Mouse (Mus musculus) midbrain, embryonic 15.5 days (tissue): ENCODE measurements around the gene Ap1s3. TPM values are rescaled to one million over a fixed set of nuclear protein-coding genes. Genes with fewer than 3 reads are reported as not detected.

Experiments used
- ATAC-seq: fragments of 200-750 bp; cut with Nextera tagmentation; replicated peaks from 2 replicates; pipeline ENCODE4 v1.8.0; 2017; ENCODE audit warnings: moderate TSS enrichment
- H3K27ac ChIP-seq: fragments of 300-500 bp; sonication (generic); 2 replicates; pipeline ENCODE4 v1.5.1; 2015; ENCODE audit warnings: mild to moderate bottlenecking, inconsistent platforms
- H3K27me3 ChIP-seq: fragments of 300-500 bp; sonication (generic); replicated peaks from 2 replicates; pipeline ENCODE4 v1.6.1; 2015; ENCODE audit warnings: inconsistent platforms
- H3K36me3 ChIP-seq: fragments of 300-500 bp; sonication (generic); replicated peaks from 2 replicates; pipeline ENCODE4 v1.6.1; 2015; ENCODE audit warnings: inconsistent platforms
- H3K4me1 ChIP-seq: fragments of 300-500 bp; sonication (generic); 2 replicates; pipeline ENCODE4 v1.6.1; 2015; ENCODE audit warnings: inconsistent platforms
- H3K4me2 ChIP-seq: fragments of 300-500 bp; sonication (generic); 2 replicates; pipeline ENCODE4 v1.6.1; 2015; ENCODE audit warnings: inconsistent platforms, mild to moderate bottlenecking, moderate library complexity
- H3K4me3 ChIP-seq: fragments of 300-500 bp; sonication (generic); 2 replicates; pipeline ENCODE4 v1.5.1; 2015; ENCODE audit warnings: mild to moderate bottlenecking, inconsistent platforms
- H3K9ac ChIP-seq: fragments of 300-500 bp; sonication (generic); 2 replicates; pipeline ENCODE4 v1.6.1; 2015; ENCODE audit warnings: mild to moderate bottlenecking, inconsistent platforms
- H3K9me3 ChIP-seq: fragments of 300-500 bp; sonication (generic); 2 replicates; pipeline ENCODE4 v1.6.1; 2016; ENCODE audit warnings: inconsistent platforms
- WGBS: fragments of 180-500 bp; shearing (Covaris S2); methylation state at CpG from one replicate; pipeline ENCODE4 v1.1.7; 2015; ENCODE audit warnings: mixed read lengths; 5-methylcytosine and 5-hydroxymethylcytosine counted together
- polyA plus RNA-seq: library from polyadenylated mRNA; unstranded; fragments of >200 nt; fragmentation: Nextera tagmentation; extraction: Ambion mirVana; gene quantifications from 2 replicates; pipeline ENCODE4 v1.2.1, GENCODE M21; 2015

Ap1s3 gene
- polyA plus RNA-seq, 1 experiment from 2014 or later, result 0.15 TPM

DNA sequence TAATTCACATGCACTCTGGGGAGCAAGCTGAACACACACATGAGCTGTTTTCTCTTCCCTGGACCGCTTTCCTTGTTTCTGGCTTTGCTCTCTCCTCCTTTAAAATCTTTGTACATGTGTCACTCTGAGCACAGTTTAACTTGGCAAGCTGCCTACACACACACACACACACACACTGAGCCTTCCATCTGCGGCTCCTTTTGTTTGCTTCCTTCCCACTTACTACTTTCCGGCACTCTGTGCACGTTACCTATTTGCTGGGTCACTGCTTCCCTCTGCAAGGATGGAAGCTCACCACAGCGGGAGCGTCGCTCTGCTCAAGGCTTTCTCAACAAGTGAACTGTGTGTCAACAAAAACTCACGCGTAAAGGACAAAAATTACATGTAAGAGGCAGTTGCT is 25.6 kb upstream of the Ap1s3 start:
- ATAC-seq, result peak; percentile 85
- no peak overlapping the region for H3K9ac ChIP-seq
- no peak overlapping the region for H3K27ac ChIP-seq
- H3K9me3 ChIP-seq, result no peaks in the 10 kb centered on the region
- no peaks in the 10 kb centered on the region for H3K27me3 ChIP-seq
- H3K4me3 ChIP-seq, result no peak overlapping the region
- WGBS, result 29% methylated on average over 9 of the region's 9 CpGs
- H3K36me3 ChIP-seq, result 0 out of 2 replicates have a peak, but pooled peaks cover 7% of the 10 kb centered on the region
- peaks cover 6% of the 10 kb centered on the region; the same call in 1 of the 2 replicates for H3K4me1 ChIP-seq
- H3K4me2 ChIP-seq, result no peak overlapping the region

DNA sequence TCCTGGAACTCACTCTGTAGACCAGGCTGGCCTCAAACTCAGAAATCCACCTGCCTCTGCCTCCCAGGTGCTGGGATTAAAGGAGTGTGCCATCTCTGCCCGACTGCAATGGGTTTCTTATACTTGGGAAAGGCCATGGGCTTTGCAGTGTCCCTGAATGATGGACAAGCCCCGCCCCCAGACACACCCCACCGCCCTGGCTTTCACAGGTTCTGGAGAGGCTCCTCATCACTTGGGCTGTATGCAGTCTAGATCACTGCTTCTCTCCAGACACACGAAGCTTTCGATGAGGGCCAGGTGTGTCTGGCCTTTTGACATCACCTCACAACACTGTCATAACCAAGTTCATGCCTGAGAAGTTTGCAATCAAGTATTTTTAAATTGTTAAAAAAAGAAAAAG is 25.2 kb upstream of the Ap1s3 start:
- H3K9me3 ChIP-seq, result no peaks in the 10 kb centered on the region
- no peak overlapping the region for H3K9ac ChIP-seq
- 58% methylated on average over 5 of the region's 5 CpGs for WGBS
- H3K27me3 ChIP-seq, result no peaks in the 10 kb centered on the region
- H3K36me3 ChIP-seq, result 0 out of 2 replicates have a peak, but pooled peaks cover 6% of the 10 kb centered on the region
- H3K27ac ChIP-seq, result no peak overlapping the region
- no peak overlapping the region for H3K4me3 ChIP-seq
- peak; percentile 60; the same call in 1 of the 2 replicates for ATAC-seq
- H3K4me2 ChIP-seq, result no peak overlapping the region
- peaks cover 6% of the 10 kb centered on the region; the same call in 1 of the 2 replicates for H3K4me1 ChIP-seq

DNA sequence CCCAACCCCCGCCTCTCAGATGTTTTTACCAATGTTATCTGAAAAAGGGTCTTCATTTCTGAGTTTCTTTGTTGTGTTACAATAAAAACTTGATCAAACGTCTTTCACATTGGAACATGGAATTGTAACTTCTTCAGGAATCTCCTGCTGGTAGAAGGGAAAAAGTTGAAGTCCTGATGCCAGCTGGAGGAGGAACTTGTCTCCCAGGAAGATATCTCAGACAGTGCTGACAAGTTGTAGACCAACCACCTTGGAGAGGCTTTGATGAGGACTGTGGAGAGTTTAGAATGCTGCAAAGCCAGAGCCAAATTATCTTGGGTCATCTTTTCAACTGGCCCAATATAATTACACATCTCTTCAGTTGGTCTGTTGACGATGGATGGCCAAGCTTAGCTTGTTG is 20.7 kb upstream of the Ap1s3 start:
- no peak for ATAC-seq
- WGBS, result 92% methylated on average over 3 of the region's 3 CpGs

DNA sequence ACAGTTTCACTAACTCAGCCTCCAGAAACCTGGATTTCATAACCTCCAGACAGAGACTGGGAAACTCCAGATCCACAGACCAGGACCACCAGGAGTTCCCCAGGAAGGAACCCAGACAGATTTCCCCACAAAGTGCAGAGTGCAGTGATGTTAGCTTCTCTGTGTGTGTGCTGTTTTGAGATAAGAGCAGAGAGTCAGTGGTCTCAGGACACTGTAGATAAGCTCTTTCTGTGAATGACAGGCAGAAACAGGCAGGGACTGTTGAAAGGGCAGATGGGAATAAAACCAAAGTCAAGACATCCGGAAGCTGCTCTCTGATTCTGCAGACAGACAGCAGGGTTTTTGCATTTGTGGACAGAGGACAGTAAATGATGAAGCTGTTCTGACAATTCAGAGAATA is 15.5 kb upstream of the Ap1s3 start:
- Histone ChIP-seq H3K9ac (no peak overlapping the region), H3K27ac (no peak overlapping the region), H3K4me3 (no peak overlapping the region), H3K4me1 (no peaks in the 10 kb centered on the region), H3K36me3 (no peaks in the 10 kb centered on the region), H3K27me3 (no peaks in the 10 kb centered on the region), H3K4me2 (no peak overlapping the region), H3K9me3 (no peaks in the 10 kb centered on the region)
- ATAC-seq, result no peak
- 67% methylated on average over 1 of the region's 1 CpGs for WGBS

More for the DNA sequence above, 20.7 kb upstream of the Ap1s3 start:
- Histone ChIP-seq H3K36me3 (no peaks in the 10 kb centered on the region), H3K4me2 (no peak overlapping the region), H3K27me3 (no peaks in the 10 kb centered on the region), H3K9me3 (no peaks in the 10 kb centered on the region), H3K4me3 (no peak overlapping the region), H3K27ac (no peak overlapping the region), H3K4me1 (peaks cover 2% of the 10 kb centered on the region; the same call in 1 of the 2 replicates), H3K9ac (no peak overlapping the region)

DNA sequence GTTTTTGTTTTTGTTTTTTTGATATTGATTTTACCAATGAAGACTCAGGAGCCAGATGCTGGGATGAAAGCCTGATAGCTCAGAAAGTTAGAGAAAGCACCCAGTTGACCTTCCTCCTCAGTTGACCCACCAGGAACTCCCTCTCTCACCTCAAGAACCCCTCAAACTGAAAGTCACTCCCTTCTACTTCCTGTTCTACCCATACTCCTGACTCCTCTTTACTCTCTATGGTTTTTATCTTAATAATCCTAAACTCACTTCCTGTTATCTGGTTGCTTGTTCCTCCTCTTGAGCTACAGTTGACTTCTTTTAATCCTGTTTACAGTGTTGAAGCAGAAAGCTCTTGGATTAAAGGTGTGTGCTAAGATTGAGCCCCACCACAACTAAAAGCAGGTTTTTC is 12.3 kb upstream of the Ap1s3 start:
- Histone ChIP-seq H3K4me2 (no peak overlapping the region), H3K4me3 (no peak overlapping the region), H3K27ac (no peak overlapping the region), H3K27me3 (no peaks in the 10 kb centered on the region), H3K9me3 (no peaks in the 10 kb centered on the region), H3K36me3 (no peaks in the 10 kb centered on the region), H3K4me1 (no peaks in the 10 kb centered on the region), H3K9ac (no peak overlapping the region)
- ATAC-seq, result no peak

DNA sequence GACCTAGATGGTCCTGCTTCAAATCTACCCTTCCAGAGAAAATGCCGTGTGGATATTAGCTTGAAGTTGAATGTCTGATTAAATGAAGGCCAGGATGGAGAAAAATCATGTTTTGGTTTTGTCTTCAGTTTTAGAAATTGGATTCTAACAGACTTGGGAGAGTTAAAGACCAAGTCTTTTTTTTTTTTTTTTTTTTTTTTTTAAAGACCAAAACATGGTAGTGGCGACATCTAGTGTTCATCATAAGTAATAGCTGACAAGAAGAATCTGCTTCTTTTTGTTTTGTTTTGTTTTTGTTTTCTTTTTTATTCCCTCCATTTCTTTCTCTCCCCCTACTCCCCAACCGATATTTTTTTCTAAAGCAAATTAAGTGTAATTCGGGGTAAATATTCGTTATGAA is 11.2 kb upstream of the Ap1s3 start:
- H3K27me3 ChIP-seq, result no peaks in the 10 kb centered on the region
- ATAC-seq, result no peak
- H3K9ac ChIP-seq, result no peak overlapping the region
- no peaks in the 10 kb centered on the region for H3K9me3 ChIP-seq
- WGBS, result 13% methylated on average over 5 of the region's 5 CpGs
- H3K27ac ChIP-seq, result no peak overlapping the region
- no peak overlapping the region for H3K4me2 ChIP-seq
- no peaks in the 10 kb centered on the region for H3K36me3 ChIP-seq
- H3K4me1 ChIP-seq, result no peaks in the 10 kb centered on the region
- no peak overlapping the region for H3K4me3 ChIP-seq

DNA sequence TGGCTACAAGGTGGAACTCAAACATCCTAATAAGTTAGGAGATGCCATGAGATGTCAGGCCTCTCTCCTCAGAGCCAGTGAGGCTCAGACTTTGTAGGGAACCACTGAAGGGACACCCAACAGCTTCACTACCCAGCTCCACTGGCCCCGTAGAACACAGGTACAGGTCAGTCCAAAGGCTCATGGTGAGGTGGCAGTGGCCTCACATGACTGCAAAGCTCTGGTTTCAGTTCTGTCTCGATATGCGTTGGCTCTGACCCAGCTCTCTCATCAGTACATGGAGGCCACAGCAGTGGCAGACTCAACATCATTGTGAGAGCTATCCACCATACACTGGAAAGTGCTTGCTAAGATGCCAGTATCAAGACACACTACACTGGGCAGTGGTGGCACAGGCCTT is 9.0 kb upstream of the Ap1s3 start:
- Histone ChIP-seq H3K27me3 (no peaks in the 10 kb centered on the region), H3K27ac (no peak overlapping the region), H3K4me3 (no peak overlapping the region), H3K9me3 (no peaks in the 10 kb centered on the region), H3K4me1 (no peaks in the 10 kb centered on the region), H3K36me3 (no peaks in the 10 kb centered on the region), H3K4me2 (no peak overlapping the region), H3K9ac (no peak overlapping the region)
- WGBS, result 94% methylated on average over 3 of the region's 3 CpGs
- ATAC-seq, result no peak

DNA sequence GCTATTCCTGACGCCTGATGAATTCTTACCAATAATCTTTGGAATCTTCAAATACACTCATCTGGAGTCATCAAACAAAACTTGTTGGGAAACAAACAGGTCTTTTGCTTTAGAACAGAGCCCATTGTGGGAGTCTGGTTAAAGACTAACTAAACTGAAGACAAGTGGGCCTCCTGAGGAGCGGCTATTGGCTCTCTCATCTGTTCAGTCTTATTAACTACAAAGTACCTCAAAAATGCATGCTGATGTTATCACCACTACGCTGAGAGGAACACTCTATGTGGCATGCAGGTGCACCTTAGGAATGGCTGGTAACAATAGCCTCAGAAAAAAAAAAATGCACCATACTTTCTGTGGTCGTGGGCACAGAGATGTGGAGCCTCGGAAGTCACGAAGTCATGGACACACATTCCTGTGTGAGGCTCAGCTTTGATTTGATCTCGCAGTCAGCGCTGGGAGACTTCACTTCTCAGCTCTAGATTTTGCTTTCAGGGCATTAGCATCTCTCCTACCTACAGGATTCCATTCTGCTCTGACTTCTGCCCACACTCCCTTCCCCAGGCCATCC is 6.4 kb upstream of the Ap1s3 start:
- H3K27ac ChIP-seq, result no peak overlapping the region

DNA sequence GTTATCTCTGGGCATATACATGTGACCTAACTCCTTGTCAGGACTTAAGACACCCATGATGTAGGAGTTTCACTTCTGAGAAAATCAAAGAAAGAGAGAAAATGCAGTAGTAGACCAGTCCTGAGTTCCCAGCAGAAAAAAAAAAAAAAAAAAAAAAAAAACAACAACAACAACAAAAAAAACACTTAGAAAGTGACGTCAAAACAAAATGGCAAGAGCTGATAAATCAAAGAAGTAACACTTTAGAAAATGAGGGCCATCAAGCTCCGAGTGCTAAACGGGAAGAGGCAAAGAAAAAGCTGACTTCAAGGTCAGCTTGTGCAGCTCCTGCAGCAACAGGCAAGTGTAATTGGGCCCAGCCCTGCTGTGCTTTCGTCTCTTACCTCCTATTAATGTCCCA is 3.9 kb upstream of the Ap1s3 start:
- 75% methylated on average over 4 of the region's 4 CpGs for WGBS
- Histone ChIP-seq H3K27ac (no peak overlapping the region), H3K27me3 (peaks cover 27% of the 10 kb centered on the region), H3K9ac (no peak overlapping the region), H3K4me1 (peaks cover 13% of the 10 kb centered on the region), H3K4me2 (no peak overlapping the region), H3K4me3 (no peak overlapping the region), H3K36me3 (no peaks in the 10 kb centered on the region), H3K9me3 (no peaks in the 10 kb centered on the region)
- ATAC-seq, result no peak

More for the DNA sequence above, 6.4 kb upstream of the Ap1s3 start:
- no peak overlapping the region for H3K4me2 ChIP-seq
- H3K4me1 ChIP-seq, result no peaks in the 10 kb centered on the region
- 89% methylated on average over 8 of the region's 8 CpGs for WGBS
- no peaks in the 10 kb centered on the region for H3K9me3 ChIP-seq
- H3K36me3 ChIP-seq, result no peaks in the 10 kb centered on the region
- no peak overlapping the region for H3K4me3 ChIP-seq
- H3K9ac ChIP-seq, result no peak overlapping the region
- no peak for ATAC-seq
- H3K27me3 ChIP-seq, result peaks cover 8% of the 10 kb centered on the region

DNA sequence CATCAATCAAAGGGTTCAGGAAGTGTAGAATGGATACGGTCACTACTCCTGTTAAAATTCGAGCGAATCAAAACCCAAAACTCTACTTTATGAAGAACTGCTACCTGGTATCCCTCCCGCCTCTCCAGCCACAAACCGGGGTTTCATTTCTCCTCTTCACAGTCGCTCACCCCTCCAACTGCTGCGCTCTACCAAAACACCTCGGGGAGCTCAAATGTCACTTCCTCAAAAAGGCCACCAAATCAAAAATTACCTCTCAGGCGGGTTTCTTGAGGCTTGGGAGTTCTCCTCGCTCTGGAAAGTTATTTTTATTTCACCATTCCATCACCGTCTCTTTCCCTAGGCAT is 603 bp downstream of the Ap1s3 start:
- Histone ChIP-seq H3K36me3 (no peaks in the 10 kb centered on the region), H3K9me3 (no peaks in the 10 kb centered on the region), H3K27ac (no peak overlapping the region), H3K4me2 (peak overlapping the region; percentile 96), H3K4me3 (peak overlapping the region; percentile 62), H3K4me1 (peaks cover 14% of the 10 kb centered on the region), H3K27me3 (peaks cover 37% of the 10 kb centered on the region), H3K9ac (peak overlapping the region; percentile 44)
- WGBS, result 2% methylated on average over 11 of the region's 11 CpGs
- no peak for ATAC-seq

DNA sequence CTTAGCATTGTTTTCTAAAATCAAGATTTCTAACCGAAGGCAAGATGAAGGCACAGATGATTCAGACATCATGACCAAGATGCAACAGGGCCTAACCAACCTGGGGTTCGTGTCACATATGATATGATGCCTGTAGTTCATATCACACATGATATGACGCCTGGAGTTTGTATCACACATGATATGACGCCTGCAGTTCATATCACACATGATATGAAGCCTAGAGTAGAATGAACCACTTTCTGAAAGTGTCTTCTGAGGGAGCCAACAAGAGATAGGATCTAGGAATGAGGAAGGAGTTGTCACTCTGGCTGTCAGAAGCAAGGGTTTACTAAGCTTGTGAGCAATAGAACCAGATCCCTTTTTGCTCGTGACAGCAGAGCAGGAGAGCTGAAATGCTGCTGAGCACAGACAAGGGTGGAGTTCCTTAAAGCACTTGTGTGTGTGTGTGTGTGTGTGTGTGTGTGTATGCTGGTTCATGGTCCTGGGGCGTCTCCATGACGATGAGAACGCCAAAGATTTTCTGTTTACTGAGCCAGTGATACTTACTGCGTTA is 2.3 kb downstream of the Ap1s3 start:
- Histone ChIP-seq H3K4me2 (no peak overlapping the region), H3K4me3 (no peak overlapping the region), H3K36me3 (no peaks in the 10 kb centered on the region), H3K4me1 (peaks cover 14% of the 10 kb centered on the region), H3K9ac (no peak overlapping the region), H3K27me3 (peaks cover 37% of the 10 kb centered on the region), H3K27ac (no peak overlapping the region), H3K9me3 (no peaks in the 10 kb centered on the region)
- ATAC-seq, result no peak
- WGBS, result 81% methylated on average over 9 of the region's 9 CpGs

DNA sequence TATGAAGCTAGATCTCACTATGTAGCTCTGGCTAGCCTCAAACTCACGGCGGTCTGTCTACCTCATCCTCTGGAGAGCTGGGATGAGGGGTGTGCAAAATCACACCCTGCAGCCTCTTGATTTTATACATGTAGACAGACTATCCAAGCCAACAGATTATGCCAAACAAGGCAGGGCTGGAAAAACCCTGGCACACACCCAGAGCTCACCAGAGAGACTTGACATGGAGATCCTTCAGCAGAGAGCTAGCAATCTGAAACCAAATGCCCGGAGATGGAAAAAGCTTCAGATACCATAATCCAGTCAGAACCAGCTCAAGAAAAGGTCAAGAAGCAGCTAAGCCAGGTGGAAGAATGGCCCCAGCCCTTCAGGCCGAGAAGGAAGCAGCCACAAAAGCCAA is 6.9 kb downstream of the Ap1s3 start:
- no peak overlapping the region for H3K9ac ChIP-seq
- no peak overlapping the region for H3K4me3 ChIP-seq
- H3K4me2 ChIP-seq, result no peak overlapping the region
- no peaks in the 10 kb centered on the region for H3K36me3 ChIP-seq
- H3K27me3 ChIP-seq, result 0 out of 2 replicates have a peak, but pooled peaks cover 3% of the 10 kb centered on the region
- no peak overlapping the region for H3K27ac ChIP-seq
- H3K9me3 ChIP-seq, result no peaks in the 10 kb centered on the region
- no peaks in the 10 kb centered on the region for H3K4me1 ChIP-seq
- ATAC-seq, result no peak
- 88% methylated on average over 4 of the region's 4 CpGs for WGBS

DNA sequence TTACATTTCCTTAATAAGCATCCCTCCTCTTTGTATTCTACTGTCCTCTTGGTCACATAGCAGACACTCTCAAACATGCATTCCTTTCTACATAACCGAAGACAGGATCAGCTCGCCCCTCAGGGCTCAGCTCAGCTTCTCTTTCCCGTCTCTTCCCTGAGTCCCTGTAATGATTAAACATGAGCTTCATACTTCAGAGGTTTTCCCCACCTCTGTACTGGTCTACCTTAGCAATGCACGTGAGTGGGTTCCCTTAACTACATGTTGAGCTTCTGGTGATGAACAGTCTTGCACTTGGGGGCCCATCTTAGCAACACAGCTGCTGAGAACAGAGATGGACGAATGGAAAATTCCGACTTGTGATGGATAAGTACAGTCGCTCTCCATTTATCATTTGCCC is 12.2 kb downstream of the Ap1s3 start:
- H3K9me3 ChIP-seq, result no peaks in the 10 kb centered on the region
- no peaks in the 10 kb centered on the region for H3K27me3 ChIP-seq
- no peak overlapping the region for H3K4me3 ChIP-seq
- H3K27ac ChIP-seq, result no peak overlapping the region
- no peaks in the 10 kb centered on the region for H3K4me1 ChIP-seq
- H3K4me2 ChIP-seq, result no peak overlapping the region
- H3K9ac ChIP-seq, result no peak overlapping the region
- H3K36me3 ChIP-seq, result no peaks in the 10 kb centered on the region
- no peak for ATAC-seq
- 84% methylated on average over 7 of the region's 7 CpGs for WGBS
